Mouse (Mus musculus): ENCODE results near the gene Slc35a1.

Gene Slc35a1

GRCm38 (mm10) chr4:34629956-34630355 lies 57.3 kb downstream of the Slc35a1 start:
- Histone ChIP-seq H3K36me3 (ENCODE audit: control insufficient read depth, insufficient read depth, low read length, poor library complexity, severe bottlenecking) (peaks cover 14% of the 10 kb centered on the region), H3K27me3 (ENCODE audit: control insufficient read depth, insufficient read depth, low read length, poor library complexity, severe bottlenecking) (no peaks in the 10 kb centered on the region)
- DNase-seq (ENCODE audit: low read depth, low spot score): no peak

GRCm38 (mm10) chr4:34626401-34626800 lies 60.8 kb downstream of the Slc35a1 start:
- H3K36me3 ChIP-seq (ENCODE audit: control insufficient read depth, insufficient read depth, low read length, poor library complexity, severe bottlenecking): peaks cover 11% of the 10 kb centered on the region
- H3K27me3 ChIP-seq (ENCODE audit: control insufficient read depth, insufficient read depth, low read length, poor library complexity, severe bottlenecking): no peaks in the 10 kb centered on the region
- no peak for DNase-seq (ENCODE audit: low read depth, low spot score)

GRCm38 (mm10) chr4:34625556-34625955 lies 61.7 kb downstream of the Slc35a1 start:
- Histone ChIP-seq H3K27me3 (ENCODE audit: control insufficient read depth, insufficient read depth, low read length, poor library complexity, severe bottlenecking) (no peaks in the 10 kb centered on the region), H3K36me3 (ENCODE audit: control insufficient read depth, insufficient read depth, low read length, poor library complexity, severe bottlenecking) (peaks cover 11% of the 10 kb centered on the region)
- no peak for DNase-seq (ENCODE audit: low read depth, low spot score)

GRCm38 (mm10) chr4:34616146-34616545 lies 71.1 kb downstream of the Slc35a1 start:
- no peak for DNase-seq (ENCODE audit: low read depth, low spot score)
- no peaks in the 10 kb centered on the region for H3K27me3 ChIP-seq (ENCODE audit: control insufficient read depth, insufficient read depth, low read length, poor library complexity, severe bottlenecking)
- peaks cover 1% of the 10 kb centered on the region; the same call in 1 of the 2 replicates for H3K36me3 ChIP-seq (ENCODE audit: control insufficient read depth, insufficient read depth, low read length, poor library complexity, severe bottlenecking)

GRCm38 (mm10) chr4:34615303-34615702 lies 71.9 kb downstream of the Slc35a1 start:
- no peaks in the 10 kb centered on the region for H3K27me3 ChIP-seq (ENCODE audit: control insufficient read depth, insufficient read depth, low read length, poor library complexity, severe bottlenecking)
- DNase-seq (ENCODE audit: low read depth, low spot score): peak; percentile 13
- peaks cover 1% of the 10 kb centered on the region; the same call in 1 of the 2 replicates for H3K36me3 ChIP-seq (ENCODE audit: control insufficient read depth, insufficient read depth, low read length, poor library complexity, severe bottlenecking)

- peak; percentile 95 for DNase-seq (ENCODE audit: low read depth, low spot score)
- H3K27me3 ChIP-seq (ENCODE audit: control insufficient read depth, insufficient read depth, low read length, poor library complexity, severe bottlenecking): no peaks in the 10 kb centered on the region
- H3K36me3 ChIP-seq (ENCODE audit: control insufficient read depth, insufficient read depth, low read length, poor library complexity, severe bottlenecking): peaks cover 1% of the 10 kb centered on the region; the same call in 1 of the 2 replicates
These were observed 72.6 kb downstream of the Slc35a1 start, which contains the start of the genes Orc3 and Rars2 for GRCm38 (mm10) chr4:34614630-34615094. Gene Orc3, minus strand, starts transcription at chr4:34614944. Gene Rars2, plus strand, starts transcription at chr4:34614957.

GRCm38 (mm10) chr4:34613571-34614145 lies 73.6 kb downstream of the Slc35a1 start:
- H3K36me3 ChIP-seq (ENCODE audit: control insufficient read depth, insufficient read depth, low read length, poor library complexity, severe bottlenecking): peaks cover under 1% of the 10 kb centered on the region; the same call in 1 of the 2 replicates

More at GRCm38 (mm10) chr4:34613571-34614145, 73.6 kb downstream of the Slc35a1 start:
- DNase-seq (ENCODE audit: low read depth, low spot score): no peak
- H3K27me3 ChIP-seq (ENCODE audit: control insufficient read depth, insufficient read depth, low read length, poor library complexity, severe bottlenecking): no peaks in the 10 kb centered on the region
